Mouse (Mus musculus) heart, embryonic 15.5 days (tissue): ENCODE measurements at regions not wholly inside any gene's neighbourhood (a gene's known extent, or its start where the extent isn't known, plus 50 kb on each side); places are given as distances from the start of the nearest gene placed in this dataset.

Experiments
- ATAC-seq: fragments of 200-750 bp; cut with Nextera tagmentation; replicated peaks from 2 replicates; pipeline ENCODE4 v1.8.0; 2017; ENCODE audit warnings: low read depth, moderate TSS enrichment; ENCODE audit not compliant: insufficient number of reproducible peaks, insufficient read depth, low FRiP score
- H3K27ac ChIP-seq: fragments of 300-500 bp; sonication (generic); 2 replicates; pipeline ENCODE4 v1.5.1; 2015; ENCODE audit warnings: mild to moderate bottlenecking, inconsistent platforms
- H3K27me3 ChIP-seq: fragments of 300-500 bp; sonication (generic); 2 replicates; pipeline ENCODE4 v1.6.1; 2015; ENCODE audit warnings: inconsistent platforms
- H3K36me3 ChIP-seq: fragments of 300-500 bp; sonication (generic); 2 replicates; pipeline ENCODE4 v1.6.1; 2015; ENCODE audit warnings: mild to moderate bottlenecking, inconsistent platforms
- H3K4me1 ChIP-seq: fragments of 300-500 bp; sonication (generic); replicated peaks from 2 replicates; pipeline ENCODE4 v1.6.1; 2015; ENCODE audit warnings: inconsistent platforms
- H3K4me2 ChIP-seq: fragments of 300-500 bp; sonication (generic); 2 replicates; pipeline ENCODE4 v1.6.1; 2015; ENCODE audit warnings: inconsistent platforms, mild to moderate bottlenecking, moderate library complexity
- H3K4me3 ChIP-seq: fragments of 300-500 bp; sonication (generic); 2 replicates; pipeline ENCODE4 v1.5.1; 2015; ENCODE audit warnings: mild to moderate bottlenecking, inconsistent platforms
- H3K9ac ChIP-seq: fragments of 300-500 bp; sonication (generic); 2 replicates; pipeline ENCODE4 v1.6.1; 2015; ENCODE audit warnings: mild to moderate bottlenecking, inconsistent platforms
- H3K9me3 ChIP-seq: fragments of 300-500 bp; sonication (generic); replicated peaks from 2 replicates; pipeline ENCODE4 v1.6.1; 2016; ENCODE audit warnings: inconsistent platforms
- WGBS: fragments of 180-500 bp; shearing (Covaris S2); methylation state at CpG from one replicate; pipeline ENCODE4 v1.1.7; 2015; ENCODE audit warnings: mixed read lengths; 5-methylcytosine and 5-hydroxymethylcytosine counted together

GRCm38 (mm10) chr16:76438093-76438883, 64.7 kb upstream of the Nrip1 start:
- Histone ChIP-seq H3K9ac (no peak overlapping the region), H3K27ac (no peak overlapping the region), H3K4me2 (no peak overlapping the region), H3K36me3 (no peaks in the 10 kb centered on the region), H3K4me3 (no peak overlapping the region), H3K27me3 (no peaks in the 10 kb centered on the region), H3K4me1 (peaks cover 4% of the 10 kb centered on the region; the same call in 1 of the 2 replicates), H3K9me3 (no peaks in the 10 kb centered on the region)
- ATAC-seq, result no peak
- WGBS, result 66% methylated on average over 3 of the region's 3 CpGs

DNA sequence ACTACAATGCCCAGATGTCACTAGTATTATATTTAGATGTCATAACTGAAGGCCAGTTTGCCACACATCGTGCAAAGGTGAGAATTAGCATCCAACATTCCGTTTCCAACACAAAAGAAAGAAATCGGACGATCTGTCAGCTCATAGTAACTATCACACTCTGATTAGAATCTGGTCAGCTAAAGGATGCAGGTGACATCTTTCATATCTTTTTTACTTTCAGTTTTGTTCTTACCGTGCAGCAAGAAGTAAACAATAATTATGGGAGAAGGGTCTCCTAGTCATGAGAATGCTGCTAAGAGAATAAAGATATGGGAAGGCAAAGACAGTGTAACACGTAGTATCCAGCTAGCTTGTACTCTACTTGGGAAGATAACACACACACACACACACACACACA, 62.7 kb upstream of the Nrip1 start:
- Histone ChIP-seq H3K27ac (no peak overlapping the region), H3K27me3 (no peaks in the 10 kb centered on the region)
- 87% methylated on average over 6 of the region's 6 CpGs for WGBS

GRCm38 (mm10) chr16:76433076-76433825, 59.6 kb upstream of the Nrip1 start:
- H3K4me2 ChIP-seq, result no peak overlapping the region
- H3K9ac ChIP-seq, result no peak overlapping the region
- no peaks in the 10 kb centered on the region for H3K27me3 ChIP-seq
- 0 out of 2 replicates have a peak, but pooled peaks cover 2% of the 10 kb centered on the region for H3K4me1 ChIP-seq
- no peaks in the 10 kb centered on the region for H3K9me3 ChIP-seq
- 81% methylated on average over 24 of the region's 24 CpGs for WGBS
- ATAC-seq, result no peak
- no peak overlapping the region for H3K27ac ChIP-seq
- no peak overlapping the region for H3K4me3 ChIP-seq
- no peaks in the 10 kb centered on the region for H3K36me3 ChIP-seq

More for the DNA sequence above, 62.7 kb upstream of the Nrip1 start:
- Histone ChIP-seq H3K4me2 (no peak overlapping the region), H3K9me3 (no peaks in the 10 kb centered on the region), H3K4me1 (0 out of 2 replicates have a peak, but pooled peaks cover 2% of the 10 kb centered on the region), H3K4me3 (no peak overlapping the region), H3K9ac (no peak overlapping the region), H3K36me3 (no peaks in the 10 kb centered on the region)
- no peak for ATAC-seq

DNA sequence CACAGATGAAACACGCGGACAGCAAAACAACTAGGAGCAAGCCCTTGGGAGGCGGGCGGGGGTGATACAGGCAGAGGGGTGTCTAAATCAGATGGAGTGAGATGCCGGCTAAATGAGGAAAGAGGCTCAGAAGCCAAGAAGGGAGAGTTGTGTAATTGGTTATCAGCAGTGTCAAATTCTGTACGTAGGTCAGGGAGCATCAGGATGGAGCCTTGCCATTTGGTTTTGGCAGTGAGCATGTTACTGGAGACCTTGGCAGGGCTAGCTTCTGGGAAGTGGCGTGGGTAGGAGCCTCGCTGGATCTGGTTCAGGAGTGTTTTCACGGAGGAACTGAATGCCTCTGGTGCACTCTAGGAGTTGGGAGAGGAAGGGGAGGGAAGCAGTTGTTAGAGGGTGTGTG, 58.7 kb upstream of the Nrip1 start:
- H3K27me3 ChIP-seq, result no peaks in the 10 kb centered on the region
- 0 out of 2 replicates have a peak, but pooled peaks have one; percentile 35 for ATAC-seq
- no peak overlapping the region for H3K27ac ChIP-seq
- H3K9ac ChIP-seq, result no peak overlapping the region
- no peak overlapping the region for H3K4me2 ChIP-seq
- H3K4me1 ChIP-seq, result no peaks in the 10 kb centered on the region
- WGBS, result 56% methylated on average over 9 of the region's 9 CpGs
- H3K36me3 ChIP-seq, result no peaks in the 10 kb centered on the region
- no peak overlapping the region for H3K4me3 ChIP-seq
- H3K9me3 ChIP-seq, result no peaks in the 10 kb centered on the region

DNA sequence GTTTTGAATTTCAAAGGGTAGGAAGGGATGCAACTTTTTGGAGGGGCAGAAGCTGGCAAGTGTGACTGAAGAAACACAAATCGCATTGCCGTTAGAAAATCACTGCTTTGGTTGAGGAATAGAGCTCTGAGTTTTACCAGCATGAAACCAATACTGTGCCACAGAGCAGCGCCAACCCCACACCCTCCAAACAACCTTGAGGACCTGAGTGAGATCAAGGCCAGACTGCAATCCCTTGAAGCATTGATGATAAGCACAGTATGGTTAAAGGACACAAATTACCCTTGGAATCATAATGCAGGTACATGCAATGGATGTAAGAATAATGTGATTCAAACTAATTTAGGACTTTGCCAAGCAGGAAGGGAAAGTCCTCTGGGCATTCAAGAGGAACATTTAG, 55.5 kb upstream of the Nrip1 start:
- no peak overlapping the region for H3K4me2 ChIP-seq
- no peak overlapping the region for H3K27ac ChIP-seq
- whole genome bisulfite sequencing, result 90% methylated on average over 3 of the region's 3 CpGs
- H3K9ac ChIP-seq, result no peak overlapping the region
- no peaks in the 10 kb centered on the region for H3K36me3 ChIP-seq
- no peak for ATAC-seq
- no peaks in the 10 kb centered on the region for H3K9me3 ChIP-seq
- H3K4me1 ChIP-seq, result no peaks in the 10 kb centered on the region
- no peaks in the 10 kb centered on the region for H3K27me3 ChIP-seq
- no peak overlapping the region for H3K4me3 ChIP-seq

DNA sequence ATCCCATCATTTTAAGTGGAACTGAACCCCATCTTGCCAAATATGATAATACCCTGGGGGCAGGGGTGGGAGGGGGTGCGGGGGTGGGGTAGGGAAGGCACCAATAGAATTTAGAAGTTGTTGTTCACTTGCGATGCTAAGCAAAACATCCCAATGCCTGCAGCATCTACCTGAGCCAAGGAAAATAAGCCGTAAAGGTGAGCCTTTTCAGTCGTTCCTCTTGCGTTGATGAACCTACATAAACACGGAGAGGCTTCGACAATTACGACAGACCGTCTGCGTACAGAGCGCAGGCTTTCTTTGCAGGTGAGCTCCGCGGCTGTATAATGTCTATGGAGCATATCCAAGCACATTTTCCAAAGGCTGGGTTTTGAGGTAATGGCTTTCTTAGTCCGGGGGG, 50.3 kb upstream of the Nrip1 start:
- no peak overlapping the region for H3K4me3 ChIP-seq
- ATAC-seq, result no peak
- 86% methylated on average over 14 of the region's 14 CpGs for WGBS

More for the DNA sequence above, 50.3 kb upstream of the Nrip1 start:
- Histone ChIP-seq H3K9ac (no peak overlapping the region), H3K36me3 (no peaks in the 10 kb centered on the region), H3K4me2 (no peak overlapping the region), H3K27me3 (no peaks in the 10 kb centered on the region), H3K9me3 (no peaks in the 10 kb centered on the region), H3K27ac (no peak overlapping the region), H3K4me1 (no peaks in the 10 kb centered on the region)
